Mouse (Mus musculus): ENCODE measurements at regions not wholly inside any gene's neighbourhood (a gene's known extent, or its start where the extent isn't known, plus 50 kb on each side); places are given as distances from the start of the nearest gene placed in this dataset.

DNA sequence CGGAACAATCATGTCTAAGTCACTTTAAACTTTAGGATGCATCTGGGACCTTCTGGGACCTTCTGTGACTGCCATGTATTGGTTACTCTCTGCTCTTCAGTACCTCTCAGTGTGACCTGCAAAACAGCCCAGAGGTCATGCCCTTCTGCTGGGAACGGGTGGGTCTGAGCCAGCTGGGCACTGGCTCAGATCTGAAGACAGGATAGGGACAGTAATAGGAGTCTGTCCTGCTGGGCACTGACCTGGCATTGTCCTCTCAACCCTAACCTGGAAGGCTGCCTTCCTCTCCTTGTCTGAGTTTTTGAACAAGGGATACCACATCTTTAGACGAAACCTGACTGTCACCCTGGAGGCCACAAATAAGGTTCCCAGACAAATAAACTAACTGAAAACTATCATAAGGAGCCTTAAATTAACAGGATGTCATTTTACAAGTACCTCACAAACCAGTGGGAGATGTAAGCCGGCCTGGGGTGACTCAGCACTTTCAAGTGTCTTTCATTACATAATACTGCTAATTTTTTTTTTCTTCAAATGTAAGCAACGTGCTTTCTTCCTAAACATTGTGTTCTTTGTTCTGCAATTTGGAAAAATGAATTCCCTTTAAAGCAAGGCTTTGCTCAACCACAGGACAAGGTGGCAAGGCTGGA lies 306.4 kb upstream of the Dio3 start:
- no peaks in the 10 kb centered on the region for H3K4me1 ChIP-seq (replicated peaks)
- no peak overlapping the region for H3K27ac ChIP-seq (replicated peaks)
- H3K36me3 ChIP-seq, result no peaks in the 10 kb centered on the region
- no peak for ATAC-seq (ENCODE audit: low FRiP score, low read depth)
- H3K4me2 ChIP-seq, result no peak overlapping the region
- no peaks in the 10 kb centered on the region for H3K9me3 ChIP-seq
- WGBS, result 77% methylated on average over 5 of the region's 5 CpGs
- no peaks in the 10 kb centered on the region for H3K27me3 ChIP-seq
- H3K9ac ChIP-seq, result no peak overlapping the region
- H3K4me3 ChIP-seq, result no peak overlapping the region

DNA sequence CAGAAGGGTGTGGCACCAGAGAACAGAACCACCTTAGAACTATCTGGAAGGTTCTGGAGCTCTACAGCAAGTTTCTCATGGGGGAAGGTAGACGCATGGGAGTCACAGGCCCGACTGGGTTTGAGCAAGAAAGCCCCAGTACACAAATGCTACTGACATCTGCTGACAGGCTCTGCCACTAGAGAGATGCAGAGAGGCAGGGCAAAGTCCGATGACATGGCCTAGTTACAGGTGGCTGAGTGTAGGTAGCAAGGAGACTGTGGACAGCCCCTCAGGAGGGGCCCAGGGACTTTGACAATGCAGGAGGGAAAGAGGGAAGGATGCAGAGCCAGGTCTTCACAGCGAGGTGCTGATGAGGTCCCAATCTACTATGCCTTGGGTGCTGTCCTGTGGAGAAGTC lies 305.3 kb upstream of the Dio3 start:
- H3K4me3 ChIP-seq, result no peak overlapping the region
- H3K9ac ChIP-seq, result no peak overlapping the region
- no peaks in the 10 kb centered on the region for H3K27me3 ChIP-seq
- no peaks in the 10 kb centered on the region for H3K4me1 ChIP-seq (replicated peaks)
- no peak overlapping the region for H3K4me2 ChIP-seq
- WGBS, result 88% methylated on average over 4 of the region's 4 CpGs
- H3K36me3 ChIP-seq, result no peaks in the 10 kb centered on the region
- H3K27ac ChIP-seq (replicated peaks), result no peak overlapping the region
- no peaks in the 10 kb centered on the region for H3K9me3 ChIP-seq
- ATAC-seq (ENCODE audit: low FRiP score, low read depth), result no peak

DNA sequence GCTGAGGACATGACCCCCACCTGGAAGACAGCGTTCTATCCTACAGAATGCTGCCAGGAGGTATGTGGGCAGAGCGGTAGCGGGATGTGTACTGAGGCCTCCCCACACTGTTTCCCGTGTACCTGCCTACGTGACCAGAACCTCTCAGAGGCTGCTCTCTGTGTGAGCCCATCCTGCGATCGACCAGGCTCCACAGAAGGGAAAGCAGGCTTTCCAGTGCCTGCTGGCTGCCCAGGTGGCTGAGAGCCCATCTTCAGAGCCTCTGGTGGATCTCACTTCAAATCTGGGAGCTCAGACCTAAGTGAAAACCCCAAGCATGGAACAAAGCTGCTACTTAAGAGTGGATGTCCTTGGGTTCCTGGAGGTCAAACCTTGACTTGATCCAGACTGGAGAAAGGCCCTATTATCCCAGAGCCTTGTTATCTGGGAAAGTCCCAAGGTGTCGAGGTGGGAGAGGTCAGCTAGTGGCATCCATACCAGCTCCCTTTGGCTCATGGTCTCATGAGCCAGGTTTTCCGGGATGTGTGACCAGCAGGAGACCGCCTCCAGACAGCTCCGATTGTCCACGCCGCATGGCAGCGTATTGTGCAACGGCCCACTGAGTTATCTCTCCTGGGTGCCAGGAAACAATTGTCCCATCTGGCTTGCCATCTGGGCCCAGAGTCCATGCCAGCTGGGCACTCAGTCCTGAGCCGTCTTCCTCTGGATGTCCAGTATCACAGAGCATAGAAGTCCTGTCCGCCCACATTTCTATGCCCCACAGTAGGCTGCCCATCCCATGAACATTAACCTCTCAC lies 303.5 kb upstream of the Dio3 start:
- H3K9ac ChIP-seq, result no peak overlapping the region
- ATAC-seq (ENCODE audit: low FRiP score, low read depth), result peak; percentile 56; the same call in 1 of the 2 replicates
- no peaks in the 10 kb centered on the region for H3K4me1 ChIP-seq (replicated peaks)
- WGBS, result 57% methylated on average over 17 of the region's 17 CpGs
- H3K27ac ChIP-seq (replicated peaks), result no peak overlapping the region
- no peak overlapping the region for H3K4me2 ChIP-seq
- H3K27me3 ChIP-seq, result no peaks in the 10 kb centered on the region
- H3K4me3 ChIP-seq, result no peak overlapping the region
- H3K9me3 ChIP-seq, result no peaks in the 10 kb centered on the region
- no peaks in the 10 kb centered on the region for H3K36me3 ChIP-seq

DNA sequence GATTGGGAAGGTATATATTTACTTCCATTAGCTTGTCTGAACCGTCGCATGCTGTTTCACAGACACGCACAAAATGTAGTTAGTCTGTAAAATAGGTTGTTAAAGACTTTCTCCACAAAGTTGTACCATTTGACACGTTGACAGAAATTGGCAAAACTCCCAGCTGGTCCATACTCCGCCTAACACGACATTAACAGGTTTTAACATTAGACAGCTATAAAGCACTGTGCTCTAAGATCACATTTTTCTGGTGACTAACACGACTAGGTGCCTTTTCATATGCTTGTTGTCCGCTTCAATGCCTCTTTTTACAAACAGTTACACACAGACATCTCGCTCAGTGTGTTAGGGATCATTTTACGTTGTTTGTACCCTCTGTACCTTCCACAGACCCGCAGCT lies 294.2 kb upstream of the Dio3 start:
- no peak for ATAC-seq (ENCODE audit: low FRiP score, low read depth)
- Histone ChIP-seq H3K27me3 (no peaks in the 10 kb centered on the region), H3K4me2 (no peak overlapping the region), H3K27ac (replicated peaks) (no peak overlapping the region), H3K9me3 (no peaks in the 10 kb centered on the region), H3K9ac (no peak overlapping the region), H3K4me3 (no peak overlapping the region), H3K36me3 (no peaks in the 10 kb centered on the region), H3K4me1 (replicated peaks) (no peaks in the 10 kb centered on the region)
- WGBS, result 72% methylated on average over 11 of the region's 11 CpGs

DNA sequence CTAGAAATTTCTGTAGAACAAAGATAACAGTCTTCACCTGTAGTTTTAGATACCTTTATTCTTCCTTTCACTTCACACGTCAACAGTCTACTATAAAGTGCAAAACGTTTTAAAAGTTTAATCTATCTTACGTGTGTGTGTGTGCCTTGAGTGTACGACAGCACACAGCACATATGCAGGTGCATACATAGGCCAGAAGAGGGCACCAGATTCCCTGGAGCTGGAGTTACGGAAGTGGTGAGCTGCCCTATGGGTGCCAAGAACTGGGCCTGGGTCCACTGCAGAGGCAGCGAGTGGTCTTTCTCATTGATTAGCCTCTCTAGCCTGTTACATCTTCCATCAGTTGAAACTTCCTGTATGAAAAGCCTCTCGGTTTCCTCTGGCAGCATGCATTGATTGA lies 285.5 kb upstream of the Dio3 start:
- no peak for ATAC-seq (ENCODE audit: low FRiP score, low read depth)
- 93% methylated on average over 7 of the region's 7 CpGs for WGBS
- Histone ChIP-seq H3K36me3 (no peaks in the 10 kb centered on the region), H3K27me3 (no peaks in the 10 kb centered on the region), H3K27ac (replicated peaks) (no peak overlapping the region), H3K9ac (no peak overlapping the region), H3K4me1 (replicated peaks) (no peaks in the 10 kb centered on the region), H3K9me3 (peaks cover 5% of the 10 kb centered on the region; the same call in 1 of the 2 replicates), H3K4me2 (no peak overlapping the region), H3K4me3 (no peak overlapping the region)

DNA sequence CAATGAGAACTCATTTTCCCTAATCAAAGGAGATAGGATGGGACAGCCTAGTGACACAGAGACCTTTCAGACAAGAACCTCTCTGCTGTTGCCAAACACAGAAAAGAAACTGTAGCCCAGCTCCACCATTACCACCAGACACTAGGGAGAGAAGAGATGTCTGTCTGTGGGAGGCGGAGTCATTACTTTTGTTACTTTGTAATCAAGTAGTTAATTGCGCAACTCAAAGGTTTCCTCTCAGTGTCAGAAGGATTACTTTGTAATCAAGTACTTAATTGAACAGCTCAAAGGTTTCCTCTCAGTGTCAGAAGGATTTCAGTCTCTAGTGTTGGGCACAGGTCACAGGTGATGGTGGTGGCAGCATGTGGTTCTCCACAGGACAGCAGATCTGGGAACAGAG lies 276.2 kb upstream of the Dio3 start:
- Histone ChIP-seq H3K27ac (replicated peaks) (no peak overlapping the region), H3K4me1 (replicated peaks) (no peaks in the 10 kb centered on the region), H3K4me3 (no peak overlapping the region), H3K9me3 (no peaks in the 10 kb centered on the region), H3K9ac (no peak overlapping the region), H3K27me3 (no peaks in the 10 kb centered on the region), H3K36me3 (no peaks in the 10 kb centered on the region), H3K4me2 (no peak overlapping the region)
- ATAC-seq (ENCODE audit: low FRiP score, low read depth), result no peak
- WGBS, result 97% methylated on average over 2 of the region's 2 CpGs

DNA sequence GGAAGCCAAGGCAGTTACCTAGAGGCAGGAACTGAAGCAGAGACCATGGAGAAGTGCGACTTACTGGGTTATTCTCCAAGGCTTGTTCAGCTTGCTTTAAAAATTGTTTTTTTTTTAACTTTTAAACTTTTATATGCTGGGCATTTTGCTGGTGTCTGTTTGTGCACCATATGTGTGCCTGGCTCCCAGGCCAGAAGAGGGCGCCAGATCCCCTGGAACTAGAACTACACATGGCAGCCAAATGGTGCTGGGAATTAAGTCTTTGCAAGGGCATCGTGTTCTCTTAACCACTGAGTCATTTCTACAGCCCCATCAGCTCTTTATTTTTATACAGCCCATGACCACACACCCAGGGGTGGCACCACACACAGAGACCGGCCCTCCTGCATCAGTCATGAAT lies 269.7 kb upstream of the Dio3 start:
- H3K9me3 ChIP-seq, result no peaks in the 10 kb centered on the region
- H3K9ac ChIP-seq, result no peak overlapping the region
- H3K27ac ChIP-seq (replicated peaks), result no peak overlapping the region
- H3K4me2 ChIP-seq, result no peak overlapping the region
- WGBS, result 56% methylated on average over 4 of the region's 4 CpGs
- H3K36me3 ChIP-seq, result no peaks in the 10 kb centered on the region
- no peaks in the 10 kb centered on the region for H3K4me1 ChIP-seq (replicated peaks)
- no peak overlapping the region for H3K4me3 ChIP-seq
- no peak for ATAC-seq (ENCODE audit: low FRiP score, low read depth)
- H3K27me3 ChIP-seq, result no peaks in the 10 kb centered on the region

DNA sequence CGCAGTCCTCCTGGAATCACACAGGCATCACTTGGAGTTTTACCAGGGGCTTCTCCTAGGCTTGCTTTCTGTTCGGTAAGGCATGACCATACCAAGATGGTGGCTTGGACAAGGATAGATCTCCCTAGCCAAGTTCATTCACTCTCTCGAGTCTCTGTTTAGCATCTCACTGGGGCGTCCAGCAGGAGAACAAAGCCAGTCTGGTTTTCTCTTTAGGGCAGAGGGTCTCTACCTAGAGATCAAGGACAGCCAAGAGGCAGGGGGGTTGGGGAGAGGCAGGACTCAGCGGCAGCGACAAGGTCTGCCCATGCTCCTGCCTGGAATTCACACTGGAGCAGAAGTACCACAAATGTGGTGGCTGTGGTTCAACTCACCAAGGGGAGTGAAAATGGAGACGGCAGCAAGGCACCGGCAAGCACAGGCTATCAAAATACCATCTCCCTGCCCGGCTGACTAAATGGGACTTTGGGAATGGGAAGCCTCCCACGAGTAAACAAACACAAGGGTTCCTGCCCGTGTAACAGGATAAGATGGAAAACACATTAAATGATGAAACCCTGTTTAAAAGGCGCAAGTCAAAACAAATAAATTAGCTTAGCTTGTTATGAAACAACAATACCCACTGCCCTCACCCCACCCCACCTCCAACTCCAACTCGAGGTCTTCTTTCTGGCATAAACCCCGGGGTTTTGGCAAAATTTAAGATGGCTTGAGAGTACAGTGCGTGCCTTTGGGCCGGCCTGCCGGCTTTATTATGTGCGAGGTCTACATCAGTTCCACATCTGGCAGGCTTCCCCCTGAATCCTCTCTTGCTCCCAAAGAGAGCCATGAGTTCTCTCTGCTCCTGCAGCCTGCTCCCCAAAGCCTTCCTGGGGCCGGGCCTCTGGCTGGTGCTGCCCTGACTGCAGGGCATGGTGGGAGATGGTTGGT lies 258.1 kb upstream of the Dio3 start:
- no peaks in the 10 kb centered on the region for H3K36me3 ChIP-seq
- H3K4me3 ChIP-seq, result no peak overlapping the region
- H3K27ac ChIP-seq (replicated peaks), result no peak overlapping the region
- no peak for ATAC-seq (ENCODE audit: low FRiP score, low read depth)
- H3K9ac ChIP-seq, result no peak overlapping the region
- no peaks in the 10 kb centered on the region for H3K9me3 ChIP-seq
- WGBS, result 67% methylated on average over 19 of the region's 19 CpGs
- H3K4me1 ChIP-seq (replicated peaks), result peaks cover 5% of the 10 kb centered on the region; the same call in 1 of the 2 replicates
- H3K27me3 ChIP-seq, result no peaks in the 10 kb centered on the region
- H3K4me2 ChIP-seq, result no peak overlapping the region

DNA sequence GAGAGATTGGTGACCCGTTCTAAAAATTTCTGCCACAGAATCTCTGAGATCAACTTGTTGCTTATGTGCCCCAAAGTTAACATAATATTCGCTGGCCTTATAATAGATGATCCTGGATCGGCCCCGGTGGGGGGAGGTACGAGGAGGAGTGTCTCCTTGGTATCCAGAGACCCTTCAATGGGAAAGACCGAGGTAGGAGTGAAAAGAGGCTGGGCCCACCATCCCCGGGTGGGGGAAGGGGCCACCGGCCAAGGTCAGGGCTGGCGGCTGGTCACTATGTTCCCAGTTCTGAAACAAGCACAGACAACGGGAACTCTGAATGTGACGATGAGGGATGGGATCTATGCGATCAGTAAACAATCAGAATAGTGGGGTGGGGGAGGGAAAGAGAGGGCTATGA lies 257.2 kb upstream of the Dio3 start:
- Histone ChIP-seq H3K27ac (replicated peaks) (no peak overlapping the region), H3K36me3 (no peaks in the 10 kb centered on the region), H3K4me3 (no peak overlapping the region), H3K4me2 (no peak overlapping the region), H3K9ac (no peak overlapping the region), H3K4me1 (replicated peaks) (peaks cover 13% of the 10 kb centered on the region), H3K27me3 (no peaks in the 10 kb centered on the region), H3K9me3 (no peaks in the 10 kb centered on the region)
- WGBS, result 85% methylated on average over 12 of the region's 12 CpGs
- no peak for ATAC-seq (ENCODE audit: low FRiP score, low read depth)

DNA sequence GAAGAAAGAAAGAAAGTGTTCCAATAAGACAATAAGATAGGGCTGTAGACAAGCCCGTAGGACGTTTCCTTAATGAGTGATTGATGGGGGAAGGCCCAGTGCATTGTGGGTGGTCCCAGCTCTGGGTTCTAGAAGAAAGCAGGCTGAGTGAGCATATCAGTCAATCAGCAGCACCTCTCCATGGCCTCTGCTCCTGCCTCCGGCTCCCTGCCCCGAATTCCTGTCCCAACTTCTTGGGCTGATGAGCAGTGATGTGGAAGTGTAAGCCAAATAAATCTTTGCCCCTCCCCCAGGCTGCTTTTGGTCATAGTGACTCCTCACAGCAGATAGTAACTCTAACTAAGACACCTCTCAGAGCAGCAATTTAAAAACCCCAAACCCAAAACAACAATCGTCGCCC lies 256.2 kb upstream of the Dio3 start:
- 55% methylated on average over 6 of the region's 6 CpGs for WGBS
- Histone ChIP-seq H3K27ac (replicated peaks) (no peak overlapping the region), H3K9ac (no peak overlapping the region), H3K4me1 (replicated peaks) (peaks cover 15% of the 10 kb centered on the region), H3K9me3 (no peaks in the 10 kb centered on the region), H3K4me2 (no peak overlapping the region), H3K4me3 (no peak overlapping the region), H3K36me3 (no peaks in the 10 kb centered on the region), H3K27me3 (no peaks in the 10 kb centered on the region)
- no peak for ATAC-seq (ENCODE audit: low FRiP score, low read depth)

DNA sequence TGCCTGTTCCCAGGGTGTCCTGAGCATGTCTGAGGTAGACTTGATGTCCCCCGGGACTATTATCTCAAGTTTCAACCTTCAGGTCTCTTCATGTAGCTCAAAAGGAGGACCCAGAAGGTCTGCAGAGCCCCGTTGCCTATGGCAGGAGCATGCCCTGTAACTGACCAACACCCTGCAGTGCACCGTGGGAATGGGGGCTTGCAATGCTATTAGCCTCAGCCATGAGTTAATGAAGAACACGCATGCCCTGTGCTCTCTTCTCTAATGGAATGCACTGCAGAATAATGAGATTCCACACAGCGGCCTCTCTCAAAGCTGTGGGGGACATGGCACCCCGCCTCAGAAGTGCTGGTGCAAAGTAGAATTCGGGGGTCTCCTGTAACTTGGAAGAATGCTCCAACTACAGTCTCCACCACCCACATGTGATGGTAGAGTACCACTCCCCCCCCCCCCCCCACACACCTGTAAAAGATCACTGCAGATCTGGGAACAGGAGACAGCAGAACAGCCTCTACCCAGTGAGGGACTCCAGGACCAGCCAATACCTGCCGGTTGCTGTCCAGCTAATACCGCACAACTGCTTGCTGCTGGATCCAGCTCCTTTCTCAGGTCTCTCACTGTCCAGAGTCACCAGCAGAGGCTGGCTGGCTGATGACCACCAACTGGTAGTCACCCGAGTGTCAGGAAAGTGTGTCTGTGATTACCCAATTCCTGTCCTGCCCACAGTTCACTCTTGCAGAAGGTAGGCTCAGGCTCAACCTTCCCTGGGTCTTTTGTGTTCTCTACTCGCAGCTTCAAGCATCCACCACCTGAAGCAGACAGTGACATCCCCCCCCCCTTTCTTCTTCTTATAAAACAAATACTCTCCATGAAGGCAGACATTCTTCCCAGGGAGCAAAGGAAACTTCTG lies 255.4 kb upstream of the Dio3 start:
- Histone ChIP-seq H3K4me3 (no peak overlapping the region), H3K27ac (replicated peaks) (no peak overlapping the region), H3K4me1 (replicated peaks) (peaks cover 20% of the 10 kb centered on the region), H3K4me2 (no peak overlapping the region), H3K9me3 (no peaks in the 10 kb centered on the region), H3K9ac (no peak overlapping the region), H3K36me3 (no peaks in the 10 kb centered on the region), H3K27me3 (no peaks in the 10 kb centered on the region)
- ATAC-seq (ENCODE audit: low FRiP score, low read depth), result no peak
- 66% methylated on average over 11 of the region's 11 CpGs for WGBS

All from hindbrain, embryonic 15.5 days (tissue).